Mouse (Mus musculus) yolk sac, embryonic 10.5 days (tissue): ENCODE measurements around the gene Tysnd1.

Source experiments
- DNase-seq: peaks from one replicate; pipeline ENCODE4 v3.0.0-alpha.2; 2017; ENCODE audit warnings: low spot score

The Tysnd1 gene

GRCm38 (mm10) chr10:61689405-61689804 lies 5.9 kb upstream of the Tysnd1 start:
- DNase-seq, result no peak

GRCm38 (mm10) chr10:61693563-61693962 lies 1.8 kb upstream of the Tysnd1 start:
- DNase-seq, result no peak

GRCm38 (mm10) chr10:61695703-61696559 lies 617 bp downstream of the Tysnd1 start:
- peak; percentile 38 for DNase-seq

GRCm38 (mm10) chr10:61696560-61696823 lies 1.2 kb downstream of the Tysnd1 start:
- DNase-seq, result no peak

- no peak for DNase-seq
Measured at GRCm38 (mm10) chr10:61697028-61697427, 1.7 kb downstream of the Tysnd1 start.

GRCm38 (mm10) chr10:61704663-61705062 lies 9.3 kb downstream of the Tysnd1 start:
- no peak for DNase-seq

- DNase-seq, result no peak
Measured at GRCm38 (mm10) chr10:61706412-61707375, 11.4 kb downstream of the Tysnd1 start.

GRCm38 (mm10) chr10:61713601-61714000 lies 18.3 kb downstream of the Tysnd1 start:
- DNase-seq, result no peak

- DNase-seq, result no peak
Measured at GRCm38 (mm10) chr10:61714146-61714545, 18.8 kb downstream of the Tysnd1 start.

- DNase-seq, result peak; percentile 86
Measured at GRCm38 (mm10) chr10:61714771-61715461, 19.6 kb downstream of the Tysnd1 start, which contains the start of gene Aifm2. Gene Aifm2 (plus strand): TSS chr10:61715263.

- DNase-seq, result no peak
Measured at GRCm38 (mm10) chr10:61715462-61715837, 20.1 kb downstream of the Tysnd1 start.

GRCm38 (mm10) chr10:61715996-61716864 lies 20.9 kb downstream of the Tysnd1 start:
- no peak for DNase-seq

- DNase-seq, result no peak
Measured at GRCm38 (mm10) chr10:61717406-61718296, 22.3 kb downstream of the Tysnd1 start.

- no peak for DNase-seq
Measured at GRCm38 (mm10) chr10:61720331-61720730, 25.0 kb downstream of the Tysnd1 start.

- no peak for DNase-seq
Measured at GRCm38 (mm10) chr10:61722215-61722614, 26.9 kb downstream of the Tysnd1 start.

GRCm38 (mm10) chr10:61723271-61723670 lies 28.0 kb downstream of the Tysnd1 start:
- DNase-seq, result no peak

- DNase-seq, result no peak
Measured at GRCm38 (mm10) chr10:61729181-61729580, 33.9 kb downstream of the Tysnd1 start.

GRCm38 (mm10) chr10:61730171-61730570 lies 34.9 kb downstream of the Tysnd1 start:
- DNase-seq, result no peak

- DNase-seq, result no peak
Measured at GRCm38 (mm10) chr10:61734377-61734776, 39.1 kb downstream of the Tysnd1 start.

GRCm38 (mm10) chr10:61736671-61737078 lies 41.4 kb downstream of the Tysnd1 start:
- DNase-seq, result no peak
